Mouse (Mus musculus): ENCODE results near the gene Col4a2.

Gene Col4a2

GRCm38 (mm10) chr8:11414304-11414703 is 101.7 kb downstream of the Col4a2 start:
- peak; percentile 89 for DNase-seq (ENCODE audit: low read depth, low spot score)

DNA sequence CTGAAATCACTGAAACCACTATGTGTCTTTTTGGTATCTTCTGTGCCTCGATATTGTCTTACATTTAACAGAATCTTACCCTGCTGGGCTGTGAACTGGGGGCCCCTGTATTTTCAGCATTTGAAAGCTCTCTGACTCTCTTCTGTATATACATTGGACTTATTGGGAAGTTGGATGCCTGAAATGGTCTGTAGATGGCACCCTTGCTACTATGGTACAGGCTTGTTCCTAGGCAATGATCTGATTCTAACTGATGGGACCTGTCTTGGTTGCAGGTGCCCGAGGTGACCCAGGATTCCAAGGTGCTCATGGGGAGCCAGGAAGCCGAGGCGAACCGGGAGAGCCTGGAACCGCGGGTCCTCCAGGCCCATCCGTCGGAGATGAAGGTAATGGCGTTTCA is 102.5 kb downstream of the Col4a2 start:
- DNase-seq (ENCODE audit: low read depth, low spot score): peak; percentile 38

GRCm38 (mm10) chr8:11417762-11418161 is 105.2 kb downstream of the Col4a2 start:
- DNase-seq (ENCODE audit: low read depth, low spot score): peak; percentile 26

DNA sequence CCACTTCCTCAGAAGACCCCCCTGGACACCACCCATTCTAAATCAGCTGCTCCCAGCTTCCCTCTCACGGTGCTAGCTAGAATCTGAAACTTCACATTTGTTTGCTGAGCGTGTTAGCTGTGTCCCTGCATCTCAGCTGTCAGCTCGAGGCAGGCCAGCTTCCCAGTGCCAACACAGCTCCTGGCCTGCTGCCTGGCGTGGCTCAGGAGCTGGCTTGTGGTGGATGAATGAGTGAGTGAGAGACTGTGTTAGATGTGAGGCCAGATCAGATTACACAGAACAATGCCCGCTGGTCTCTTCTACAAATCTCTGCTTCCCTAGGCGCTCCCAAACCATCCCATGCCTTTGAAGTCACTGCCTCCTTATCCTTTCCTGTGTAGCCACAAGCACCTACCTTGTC is 106.6 kb downstream of the Col4a2 start:
- peak; percentile 74 for DNase-seq (ENCODE audit: low read depth, low spot score)

GRCm38 (mm10) chr8:11419645-11420044 is 107.0 kb downstream of the Col4a2 start:
- DNase-seq (ENCODE audit: low read depth, low spot score): no peak

DNA sequence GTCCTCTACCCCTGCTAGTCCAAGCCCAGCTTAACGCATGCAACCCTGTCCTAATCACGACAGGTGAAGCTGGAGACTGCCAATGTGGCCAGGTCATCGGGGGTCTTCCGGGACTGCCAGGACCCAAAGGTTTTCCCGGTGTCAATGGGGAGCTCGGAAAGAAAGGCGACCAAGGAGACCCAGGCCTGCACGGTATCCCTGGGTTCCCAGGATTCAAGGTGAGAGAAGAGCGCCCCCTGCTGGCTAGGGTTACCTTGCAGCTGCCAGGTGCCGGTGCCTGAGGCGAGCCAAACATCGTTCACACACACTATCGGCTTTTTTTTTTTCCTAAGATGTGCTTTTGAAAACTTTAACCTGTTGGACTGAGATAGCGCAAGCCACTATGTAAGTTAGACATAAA is 108.5 kb downstream of the Col4a2 start:
- no peak for DNase-seq (ENCODE audit: low read depth, low spot score)

DNA sequence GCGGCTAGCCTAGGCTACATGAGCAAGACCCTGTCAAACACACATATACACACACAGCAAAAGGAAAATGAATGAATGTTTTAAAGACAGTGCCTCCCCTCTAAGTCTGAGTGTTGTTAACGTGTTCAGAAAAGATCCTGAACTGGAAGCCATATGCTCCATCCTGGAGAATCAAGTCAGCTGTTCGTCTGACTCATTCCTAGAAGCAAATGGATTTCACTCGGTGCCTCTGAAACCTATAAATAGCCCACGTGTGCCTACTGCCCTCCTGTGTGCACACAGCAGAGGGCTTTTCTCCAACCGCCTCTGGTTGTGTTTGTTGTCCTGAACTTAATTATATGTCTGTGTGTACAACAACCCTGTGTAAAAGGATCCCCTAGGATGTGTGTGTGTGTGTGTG is 109.4 kb downstream of the Col4a2 start:
- peak; percentile 79 for DNase-seq (ENCODE audit: low read depth, low spot score)

GRCm38 (mm10) chr8:11423091-11423490 is 110.5 kb downstream of the Col4a2 start:
- no peak for DNase-seq (ENCODE audit: low read depth, low spot score)

DNA sequence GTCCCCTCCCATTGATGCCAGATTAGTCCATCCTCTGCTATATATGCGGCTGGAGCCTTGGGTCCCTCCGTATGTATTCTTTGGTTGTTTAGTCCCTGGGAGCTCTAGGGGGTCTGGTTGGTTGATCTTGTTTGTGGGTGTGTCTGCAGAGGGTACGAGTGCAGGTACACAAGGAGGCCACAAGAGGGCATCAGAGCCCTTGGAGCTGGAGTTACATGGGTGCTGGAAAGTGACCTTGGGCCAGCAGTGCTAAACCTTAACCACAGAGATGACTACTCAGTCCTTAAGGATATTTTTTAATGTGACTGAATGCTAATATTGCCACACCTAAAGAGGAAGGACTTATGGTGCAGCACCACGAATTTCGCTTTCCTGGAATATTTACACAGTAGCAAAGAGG is 118.1 kb downstream of the Col4a2 start:
- no peak for DNase-seq (ENCODE audit: low read depth, low spot score)

DNA sequence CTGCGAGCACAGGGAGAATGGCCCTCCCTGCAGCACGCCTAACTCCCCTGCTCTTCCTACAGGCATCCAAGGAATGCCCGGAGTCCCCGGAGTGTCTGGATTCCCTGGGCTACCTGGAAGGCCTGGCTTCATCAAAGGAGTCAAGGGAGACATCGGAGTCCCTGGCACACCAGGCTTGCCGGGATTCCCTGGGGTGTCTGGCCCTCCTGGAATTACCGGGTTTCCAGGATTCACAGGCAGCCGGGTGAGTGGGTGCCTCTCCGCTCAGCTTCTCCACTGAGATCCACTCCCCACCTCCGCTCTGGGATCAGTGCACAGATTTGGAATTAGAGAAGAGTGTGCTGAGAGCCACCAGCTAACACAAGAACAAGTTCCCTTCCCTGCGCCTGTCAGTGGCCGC is 125.3 kb downstream of the Col4a2 start:
- DNase-seq (ENCODE audit: low read depth, low spot score): peak; percentile 61

DNA sequence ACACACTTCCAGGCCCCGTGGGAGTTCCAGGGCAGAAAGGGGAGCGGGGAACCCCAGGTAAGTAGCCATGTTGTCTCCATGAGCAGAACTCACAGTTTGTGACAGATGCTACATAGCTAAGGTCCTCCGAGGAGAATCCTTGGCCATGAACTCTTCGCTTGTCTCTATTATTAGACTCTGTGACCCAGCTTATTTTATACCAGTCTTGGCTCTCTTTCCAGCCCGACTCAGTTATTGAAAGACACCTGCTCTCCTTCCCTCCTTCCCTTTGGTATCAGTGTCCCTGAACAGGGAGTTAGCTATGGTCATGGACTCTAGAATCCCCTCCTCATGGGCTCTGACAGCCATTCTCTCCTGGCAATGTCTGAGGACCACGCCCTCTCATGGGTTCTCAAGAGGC is 128.7 kb downstream of the Col4a2 start:
- no peak for DNase-seq (ENCODE audit: low read depth, low spot score)

DNA sequence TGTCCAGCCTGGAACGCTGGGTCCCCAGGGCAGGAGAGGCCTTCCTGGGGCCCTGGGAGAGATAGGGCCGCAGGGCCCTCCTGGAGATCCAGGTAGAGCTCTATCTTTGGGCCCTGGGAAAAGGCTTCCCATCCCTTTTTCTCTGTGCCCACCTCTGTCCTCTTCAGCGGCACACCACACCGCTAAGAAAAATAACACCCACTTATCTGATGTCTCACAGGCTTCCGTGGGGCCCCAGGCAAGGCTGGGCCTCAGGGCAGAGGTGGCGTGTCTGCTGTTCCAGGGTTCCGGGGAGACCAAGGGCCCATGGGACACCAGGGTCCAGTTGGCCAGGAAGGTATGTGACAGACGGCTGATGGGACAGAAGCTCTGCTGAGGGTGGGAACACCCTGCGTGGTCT is 131.0 kb downstream of the Col4a2 start:
- no peak for DNase-seq (ENCODE audit: low read depth, low spot score)

GRCm38 (mm10) chr8:11444216-11444615 is 131.6 kb downstream of the Col4a2 start:
- DNase-seq (ENCODE audit: low read depth, low spot score): no peak

GRCm38 (mm10) chr8:11445790-11446189 is 133.2 kb downstream of the Col4a2 start:
- no peak for DNase-seq (ENCODE audit: low read depth, low spot score)

GRCm38 (mm10) chr8:11447910-11448570 is 135.4 kb downstream of the Col4a2 start:
- no peak for DNase-seq (ENCODE audit: low read depth, low spot score)

- DNase-seq (ENCODE audit: low read depth, low spot score): peak; percentile 17
These were observed 137.8 kb downstream of the Col4a2 start for GRCm38 (mm10) chr8:11450184-11451113.

- no peak for DNase-seq (ENCODE audit: low read depth, low spot score)
These were observed 139.5 kb downstream of the Col4a2 start for GRCm38 (mm10) chr8:11452152-11452551.

DNA sequence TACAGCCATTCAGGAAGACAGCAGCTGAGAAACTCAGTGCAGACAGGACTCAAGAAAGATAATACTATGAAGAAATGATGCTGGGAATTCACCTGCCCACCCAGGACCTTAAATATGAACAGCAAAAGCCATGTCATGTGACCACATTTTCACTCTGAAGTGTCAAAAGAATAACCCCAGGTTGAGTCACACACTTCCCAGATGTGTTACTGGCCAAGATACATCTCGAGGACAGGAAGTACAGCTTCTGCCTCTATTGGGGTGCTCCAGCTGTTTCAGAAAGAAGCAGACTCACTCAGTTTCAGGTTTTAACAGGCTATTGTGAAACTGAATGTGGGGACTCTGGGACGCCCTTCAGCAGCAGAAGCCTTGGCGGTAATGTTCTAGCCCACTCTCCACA is 140.0 kb downstream of the Col4a2 start:
- DNase-seq (ENCODE audit: low read depth, low spot score): no peak

DNA sequence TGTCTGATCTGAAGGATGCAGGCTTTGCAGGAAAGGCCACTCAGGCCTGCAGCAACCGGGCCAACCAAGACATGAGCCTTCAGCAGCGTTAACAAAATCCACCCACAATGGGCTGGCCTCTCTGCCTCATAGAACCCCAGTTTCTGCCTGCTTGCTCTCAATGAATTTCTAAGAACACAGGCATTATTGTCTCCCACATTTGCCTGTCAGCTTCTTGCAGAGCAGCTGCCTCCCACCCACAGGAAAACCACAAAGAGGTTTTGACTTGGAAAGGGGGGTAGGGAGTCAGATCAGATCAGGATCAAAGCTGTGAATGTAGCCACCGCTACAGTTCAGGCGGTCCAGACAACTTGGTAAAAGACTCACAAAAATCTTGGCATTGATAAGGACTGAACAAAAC is 140.4 kb downstream of the Col4a2 start:
- peak; percentile 56 for DNase-seq (ENCODE audit: low read depth, low spot score)

- DNase-seq (ENCODE audit: low read depth, low spot score): no peak
These were observed 141.6 kb downstream of the Col4a2 start for GRCm38 (mm10) chr8:11454228-11454627.

GRCm38 (mm10) chr8:11457278-11457677 is 144.7 kb downstream of the Col4a2 start:
- no peak for DNase-seq (ENCODE audit: low read depth, low spot score)

DNA sequence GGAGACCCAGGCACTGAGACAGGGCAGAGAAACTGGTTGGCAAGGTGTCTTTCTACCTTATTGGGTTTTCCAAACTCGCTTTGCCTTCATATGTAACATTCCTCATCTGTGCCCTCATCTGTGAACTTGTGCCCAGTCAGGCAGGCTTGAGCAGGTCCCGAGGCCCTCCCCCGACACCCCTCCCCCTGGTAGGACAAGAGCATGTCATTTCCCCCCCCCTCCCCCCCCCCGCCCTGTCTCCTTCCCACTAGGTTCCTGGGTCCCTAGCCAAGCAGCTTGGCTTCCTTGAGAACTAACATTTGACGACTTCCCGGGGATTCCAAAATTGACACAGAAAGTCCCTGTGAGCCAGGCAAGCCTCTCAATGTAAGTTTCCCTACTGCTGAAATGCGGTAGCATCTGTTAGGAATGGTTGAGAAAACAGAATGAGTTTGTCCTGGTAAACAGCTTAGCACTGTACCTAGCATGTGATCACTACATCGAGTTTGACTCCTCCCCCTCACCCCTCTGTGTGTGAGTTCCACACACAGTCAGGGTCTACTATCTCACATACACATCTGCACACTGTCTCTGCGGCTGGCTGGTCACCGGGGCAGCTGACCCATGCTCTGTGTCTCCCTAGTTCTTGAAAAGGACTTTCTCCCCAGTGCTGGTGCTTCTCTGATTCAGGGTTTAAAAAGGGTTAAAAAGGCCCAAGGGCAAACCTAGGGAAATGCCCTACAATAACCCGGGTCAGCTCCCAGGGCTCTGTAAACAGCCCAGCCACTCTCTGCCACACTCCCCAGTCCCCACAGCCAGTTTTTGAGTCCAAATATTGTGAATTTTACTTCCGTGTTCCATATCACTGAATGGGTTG is 145.6 kb downstream of the Col4a2 start:
- DNase-seq (ENCODE audit: low read depth, low spot score): no peak
